Mouse (Mus musculus) kidney, adult 2 months (tissue): ENCODE data around the gene Lrmda.

Experiments
- CTCF ChIP-seq: fragments of 200-500 bp; conservative IDR thresholded peaks from 2 replicates; pipeline ENCODE4 v1.5.1; 2011; ENCODE audit warnings: low read depth, mild to moderate bottlenecking, control low read depth, low read length, moderate library complexity, mixed read lengths; ENCODE audit not compliant: insufficient read depth, insufficient read length
- POLR2A ChIP-seq: fragments of 200-500 bp; IDR thresholded peaks from one replicate; pipeline ENCODE4 v1.6.1; 2011; ENCODE audit warnings: low read depth, low read length, control low read depth

DNA sequence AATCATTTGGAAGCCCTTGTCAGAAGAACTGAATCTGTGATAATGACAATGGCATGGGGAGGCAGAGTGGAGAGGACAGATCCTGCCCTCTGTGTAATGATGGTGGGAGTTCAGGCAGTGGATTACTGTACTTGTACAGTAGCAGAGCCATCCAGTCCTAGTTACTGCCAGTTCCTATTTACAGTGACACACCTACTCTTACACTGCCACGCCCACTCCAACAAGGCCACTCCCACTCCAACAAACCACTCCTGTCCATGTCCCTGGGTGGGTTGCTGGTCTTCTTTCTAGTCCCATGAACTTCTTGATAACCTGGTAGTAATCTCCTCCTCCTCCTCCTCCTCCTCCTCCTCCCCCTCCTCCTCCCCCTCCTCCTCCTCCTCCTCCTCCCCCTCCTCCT lies 16.3 kb upstream of the Lrmda start:
- no peak for TF ChIP-seq CTCF
- TF ChIP-seq POLR2A: no peak
